10 mouse cellular contexts compared by ENCODE assay signal in the genomic region with DNA sequence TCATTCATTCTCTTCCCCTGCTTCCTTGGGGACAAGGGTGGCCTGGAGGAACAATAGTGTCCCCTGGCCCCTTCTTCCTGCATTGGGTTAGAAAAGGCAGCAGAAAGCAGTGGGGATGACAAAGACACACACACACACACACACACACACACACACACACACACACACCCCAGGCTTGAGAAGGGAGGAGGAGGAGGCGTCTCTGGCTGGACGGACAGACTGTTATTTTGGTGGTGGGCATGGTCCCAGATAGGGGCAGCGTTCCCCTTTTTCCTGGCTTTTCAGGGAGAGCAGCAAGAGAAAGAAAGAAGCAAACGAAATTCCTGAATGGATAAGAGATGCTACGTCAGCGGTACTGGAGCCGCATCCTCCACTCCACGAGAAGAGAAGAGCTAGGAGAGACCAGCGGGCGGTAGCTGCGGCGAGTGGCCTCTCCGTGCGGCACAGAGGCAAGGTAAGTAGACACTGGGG. TPM values are rescaled to one million over a fixed set of nuclear protein-coding genes. Genes with fewer than 3 reads are reported as not detected.
DNase-seq lines count a peak whose midpoint lies in the region; ATAC-seq and TF ChIP-seq lines count a peak whose summit lies in the region.
"Had no signal": no experiment of that assay in that cellular context is flagged by ENCODE, and none has a peak within 500 bp of the region (broad histone marks: within the 10 kb centered on the region; RNA-seq: fewer than 3 reads in every experiment).

No protein-coding gene starts in this region.

- no peak for TF ChIP-seq POLR2A in olfactory bulb, adult 2 months (IDR thresholded peaks at IDR 0.05; ENCODE audit: insufficient read depth, low read depth, low read length)

- no peaks in the 10 kb centered on the region for H3K9me3 ChIP-seq in forebrain, embryonic 14.5 days (replicated peaks; ENCODE audit: control insufficient read depth, low read length)
- H3K9me3 ChIP-seq in lung, postnatal 0 days (ENCODE audit: low read length) = no peaks in the 10 kb centered on the region

- peak overlapping the region; percentile 98 for H3K4me2 ChIP-seq in forebrain, embryonic 14.5 days (ENCODE audit: low read length)
- no peak overlapping the region for H3K4me2 ChIP-seq in lung, postnatal 0 days (replicated peaks; ENCODE audit: low read depth, low read length)

- H3K9ac ChIP-seq in forebrain, embryonic 14.5 days (ENCODE audit: low read length) = peak overlapping the region; percentile 100
- no peak overlapping the region for H3K9ac ChIP-seq in lung, postnatal 0 days (replicated peaks; ENCODE audit: low read depth)

- peak overlapping the region; percentile 86 for H3K4me3 ChIP-seq in forebrain, embryonic 14.5 days (ENCODE audit: low read depth, low read length)
- H3K4me3 ChIP-seq in olfactory bulb, adult 2 months (ENCODE audit: insufficient read depth, low read depth, low read length) = peak overlapping the region; percentile 74
- H3K4me3 ChIP-seq in lung, postnatal 0 days (ENCODE audit: low read depth, low read length) = no peak overlapping the region

- H3K27me3 ChIP-seq in forebrain, embryonic 14.5 days (replicated peaks; ENCODE audit: control insufficient read depth, insufficient read depth, low read length) = no peaks in the 10 kb centered on the region
- H3K27me3 ChIP-seq in lung, postnatal 0 days (replicated peaks; ENCODE audit: insufficient read depth, low read length) = peaks cover 85% of the 10 kb centered on the region

- H3K36me3 ChIP-seq in forebrain, embryonic 14.5 days (ENCODE audit: control insufficient read depth, insufficient read depth, low read length) = peaks cover 23% of the 10 kb centered on the region; the same call in 1 of the 2 replicates
- no peaks in the 10 kb centered on the region for H3K36me3 ChIP-seq in lung, postnatal 0 days (ENCODE audit: insufficient read depth, low read length)

- TF ChIP-seq EP300 in lung, postnatal 0 days (IDR thresholded peaks at IDR 0.05) = no peak

- WGBS in forebrain, embryonic 14.5 days = 0% methylated on average over 14 of the region's 14 CpGs
- WGBS in olfactory bulb, adult 2 months = under 1% methylated on average over 14 of the region's 14 CpGs
- WGBS in lung, postnatal 0 days = 2% methylated on average over 14 of the region's 14 CpGs

- intact Hi-C loops in heart, postnatal 25 days (cut with DNase I) = no loop called here

- peaks cover 39% of the 10 kb centered on the region for H3K4me1 ChIP-seq in forebrain, embryonic 14.5 days (ENCODE audit: control insufficient read depth, insufficient read depth, low read length)
- H3K4me1 ChIP-seq in olfactory bulb, adult 2 months (ENCODE audit: control insufficient read depth, insufficient read depth, low read length) = peaks cover 49% of the 10 kb centered on the region
- no peaks in the 10 kb centered on the region for H3K4me1 ChIP-seq in lung, postnatal 0 days (ENCODE audit: insufficient read depth, low read depth, low read length)

- TF ChIP-seq CTCF in olfactory bulb, adult 2 months (IDR thresholded peaks at IDR 0.05; ENCODE audit: insufficient read depth, low read depth, low read length) = no peak
- no peak for TF ChIP-seq CTCF in lung, postnatal 0 days (IDR thresholded peaks at IDR 0.05)

- peak; percentile 13 for ATAC-seq in forebrain, embryonic 14.5 days
- no peak for ATAC-seq in lung, postnatal 0 days

- H3K27ac ChIP-seq in forebrain, embryonic 14.5 days (ENCODE audit: low read depth, low read length) = peak overlapping the region; percentile 100
- peak overlapping the region; percentile 98 for H3K27ac ChIP-seq in olfactory bulb, adult 2 months (ENCODE audit: insufficient read depth, low read depth, low read length)
- no peak overlapping the region for H3K27ac ChIP-seq in lung, postnatal 0 days (ENCODE audit: low read length)

- peak; percentile 83 for DNase-seq in cerebellum, adult 9-10 months
- peak; percentile 92 for DNase-seq in forebrain, embryonic 14.5 days (ENCODE audit: low spot score)
- peak; percentile 78 to 87 for DNase-seq in layer of hippocampus, postnatal 14 days (ENCODE audit: low spot score in 2 of 2)
- DNase-seq in lung, postnatal 0 days (ENCODE audit: low spot score) = no peak
- no peak for DNase-seq in adipocyte (ENCODE audit: low spot score)
- no peak for DNase-seq in kidney, postnatal 4 days
- no peak for DNase-seq in heart, postnatal 25 days (ENCODE audit: low spot score)
- DNase-seq: kidney, postnatal 36 days had no signal

RNA-seq across cellular contexts. Expression of gene Rhbg, which starts 47.6 kb away (rescaled TPM):
- polyA plus RNA-seq in forebrain, embryonic 14.5 days (2014; fragmentation: Nextera tagmentation; extraction: Ambion mirVana) = 0.25 TPM in 1 of 2 replicates, not detected in the other
- total RNA-seq in layer of hippocampus, postnatal 14 days (2021) = not detected
- not detected in 2 replicates for polyA plus RNA-seq in olfactory bulb, adult 2 months (2012; ENCODE audit: insufficient read depth, insufficient read length, low replicate concordance, missing spikeins)
- 3.9 and 4.9 TPM in 2 replicates for polyA plus RNA-seq in lung, postnatal 0 days (2015; fragmentation: Nextera tagmentation; extraction: Ambion mirVana)
- not detected for total RNA-seq in heart, postnatal 25 days (2021)
- total RNA-seq: gastrocnemius, adult 8-10 months had no signal

Comparison
In these comparisons a context has a peak if more than half of its experiments do, and no peak if none do; other contexts are left out.
1. DNase-seq: peak in cerebellum, adult 9-10 months (single experiment), forebrain, embryonic 14.5 days (single experiment) and layer of hippocampus, postnatal 14 days (2 of 2); none in lung, postnatal 0 days (single experiment), adipocyte (single experiment), kidney, postnatal 4 days (0 of 2) and heart, postnatal 25 days (single experiment).